Mouse (Mus musculus) MEL-GATA-1-ER (cell line): ENCODE measurements around the gene Cys1.
A peak's percentile ranks its signal among the peaks of the same experiment; 100 is the strongest.
"Not testable (repeated sequence)": the region's sequence is repeated elsewhere in the genome, so short reads cannot be mapped to it uniquely, and the experiment has no call there.

Source experiments
- DNase-seq: peaks from one replicate; pipeline ENCODE4 v3.0.0-alpha.2; 2012; ENCODE audit warnings: low read depth; ENCODE audit errors: extremely low read depth

The Cys1 gene

GRCm38 (mm10) chr12:24681286-24682023, at the start of gene Cys1:
Cys1 (minus strand) TSS chr12:24681813.
- DNase-seq = no peak

GRCm38 (mm10) chr12:24724369-24724768, 42.8 kb upstream of the Cys1 start:
- no peak for DNase-seq

- DNase-seq = no peak
Measured at GRCm38 (mm10) chr12:24723859-24724258, 42.2 kb upstream of the Cys1 start.

- no peak for DNase-seq
Measured at GRCm38 (mm10) chr12:24723434-24723833, 41.8 kb upstream of the Cys1 start.

- DNase-seq = no peak
Measured at GRCm38 (mm10) chr12:24716721-24717301, 35.2 kb upstream of the Cys1 start.

GRCm38 (mm10) chr12:24715268-24715896, 33.8 kb upstream of the Cys1 start:
- DNase-seq = no peak

- DNase-seq = no peak
Measured at GRCm38 (mm10) chr12:24714579-24715255, 33.1 kb upstream of the Cys1 start.

- DNase-seq = no peak
Measured at GRCm38 (mm10) chr12:24712396-24712795, 30.8 kb upstream of the Cys1 start.

- no peak for DNase-seq
Measured at GRCm38 (mm10) chr12:24710672-24711071, 29.1 kb upstream of the Cys1 start.

- peak; percentile 86 for DNase-seq
Measured at GRCm38 (mm10) chr12:24709831-24710508, 28.4 kb upstream of the Cys1 start.

- DNase-seq = peak; percentile 52
Measured at GRCm38 (mm10) chr12:24709409-24709808, 27.8 kb upstream of the Cys1 start.

GRCm38 (mm10) chr12:24708824-24709218, 27.2 kb upstream of the Cys1 start:
- DNase-seq = no peak

GRCm38 (mm10) chr12:24707954-24708823, 26.6 kb upstream of the Cys1 start, which contains the start of gene Rrm2:
Rrm2 (plus strand) TSS chr12:24708241.
- peak; percentile 77 for DNase-seq

- peak; percentile 60 for DNase-seq
Measured at GRCm38 (mm10) chr12:24707480-24707802, 25.8 kb upstream of the Cys1 start.

- peak; percentile 70 for DNase-seq
Measured at GRCm38 (mm10) chr12:24706764-24707479, 25.3 kb upstream of the Cys1 start.

GRCm38 (mm10) chr12:24705502-24706263, 24.1 kb upstream of the Cys1 start:
- no peak for DNase-seq

GRCm38 (mm10) chr12:24703013-24703412, 21.4 kb upstream of the Cys1 start:
- no peak for DNase-seq

GRCm38 (mm10) chr12:24701621-24702020, 20.0 kb upstream of the Cys1 start:
- DNase-seq = not testable (repeated sequence)

GRCm38 (mm10) chr12:24699578-24699977, 18.0 kb upstream of the Cys1 start:
- no peak for DNase-seq
